Mouse (Mus musculus) kidney, postnatal 4 days (tissue): ENCODE measurements at regions not wholly inside any gene's neighbourhood (a gene's known extent, or its start where the extent isn't known, plus 50 kb on each side); places are given as distances from the start of the nearest gene placed in this dataset.
A peak's percentile ranks its signal among the peaks of the same experiment; 100 is the strongest.

ENCODE experiments used
- DNase-seq, 2 experiments: peaks; one replicate each; pipeline ENCODE4 v3.0.0; 2021; ENCODE audit warnings: mixed read lengths in 2 of 2

DNA sequence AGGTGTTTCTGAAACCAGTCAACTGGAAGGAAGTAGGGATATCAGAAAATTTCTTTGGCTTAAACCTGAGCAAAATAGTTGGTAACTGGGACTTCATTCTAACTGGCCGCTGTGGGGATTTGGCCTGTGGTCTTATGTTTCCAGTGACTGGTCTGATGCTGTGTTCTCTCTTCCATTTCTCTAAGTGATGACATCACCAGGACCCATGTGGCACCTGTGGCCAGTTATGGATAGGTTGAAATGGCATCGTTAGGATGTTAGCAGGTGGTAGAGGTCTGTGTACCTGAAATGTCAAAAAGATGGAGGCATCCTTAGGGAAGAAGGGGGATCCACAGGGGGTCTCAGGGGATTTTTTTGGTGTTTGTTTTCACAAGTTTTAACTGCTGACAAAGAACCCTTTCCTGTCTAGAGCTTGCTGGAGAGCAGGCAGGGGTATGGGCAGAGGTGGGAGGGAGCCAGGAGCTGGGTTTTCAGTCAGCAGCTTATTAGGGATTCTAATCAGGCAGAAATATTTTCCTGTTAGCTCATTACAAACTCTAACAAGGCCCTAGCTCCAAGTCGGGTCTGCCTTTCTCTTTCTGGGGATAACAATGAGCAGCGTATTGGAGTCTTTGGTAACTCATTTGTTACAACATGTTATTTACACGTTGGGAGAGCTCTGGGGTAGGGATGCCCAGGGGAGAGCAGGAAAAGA, 170.2 kb downstream of the Adck1 start:
- DNase-seq = no peak

DNA sequence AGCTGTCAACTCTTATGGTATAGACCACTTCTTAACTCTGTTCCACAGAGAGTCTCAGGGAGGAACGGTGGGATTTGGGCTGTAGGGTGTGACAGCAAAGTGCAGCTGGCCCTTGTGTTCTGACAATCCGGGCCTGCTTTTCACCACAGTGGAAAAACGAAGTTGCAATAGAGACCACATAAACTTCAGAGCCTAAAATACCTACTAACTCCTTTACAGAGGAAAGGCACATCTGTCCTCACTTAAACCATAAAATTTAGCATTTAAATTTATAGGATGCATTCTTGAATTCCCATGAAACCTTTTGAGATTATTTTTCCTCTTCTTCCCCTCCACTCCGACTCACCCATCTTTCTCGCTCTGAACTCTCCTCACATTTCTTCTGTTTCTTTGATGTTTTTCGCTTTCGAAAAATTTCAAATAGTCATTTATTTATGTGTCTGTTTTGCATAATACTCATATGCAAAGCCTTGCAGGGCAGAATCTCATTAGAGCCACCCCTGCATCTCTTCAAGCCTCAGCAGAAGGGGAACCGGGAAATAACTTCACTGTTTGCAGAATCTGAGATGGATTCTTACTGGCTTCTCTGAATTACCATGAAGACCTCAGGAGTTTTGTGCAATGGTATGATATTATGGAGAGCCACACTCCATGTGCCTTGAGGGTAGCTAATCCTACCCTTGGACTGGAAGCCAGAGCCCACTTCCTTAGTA, 172.1 kb downstream of the Adck1 start:
- DNase-seq = no peak

DNA sequence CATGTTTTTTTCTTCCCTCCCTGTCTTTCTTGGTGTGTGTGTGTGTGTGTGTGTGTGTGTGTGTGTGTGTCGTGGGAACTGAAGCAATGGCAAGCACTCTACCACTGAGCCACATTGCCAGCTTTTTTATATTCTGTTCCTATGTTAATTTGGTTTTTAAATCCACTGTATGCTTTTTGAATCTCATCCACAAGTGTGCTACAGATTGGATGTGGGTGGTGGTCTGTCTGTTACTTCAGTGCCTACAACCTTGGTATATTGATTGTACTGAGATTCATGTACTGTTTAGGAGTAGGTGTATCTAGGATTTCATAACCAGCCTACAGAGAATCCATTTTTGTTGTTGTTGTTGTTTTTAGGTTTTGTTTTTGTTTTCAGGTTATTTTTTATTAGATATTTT, 170.8 kb upstream of the Nrxn3 start:
- DNase-seq = no peak

DNA sequence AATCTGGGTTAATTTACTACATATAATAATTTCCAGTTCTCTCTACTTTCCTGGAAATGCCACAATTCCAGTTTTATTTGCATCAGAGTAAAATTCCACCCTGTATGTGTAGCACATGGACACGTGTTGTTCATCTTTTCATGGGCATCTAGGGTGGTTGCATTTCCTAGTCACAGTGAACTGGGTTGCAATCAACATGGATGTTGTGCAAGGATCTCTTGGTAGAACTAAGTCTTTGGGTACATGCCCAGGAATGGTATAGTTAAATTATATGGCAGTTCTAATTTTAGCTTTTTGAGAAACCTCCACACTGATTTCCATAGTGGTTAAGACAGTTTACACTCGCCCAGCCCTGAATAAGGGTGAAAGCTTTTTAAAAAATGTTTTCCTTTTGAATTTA, 167.2 kb upstream of the Nrxn3 start:
- DNase-seq = no peak

DNA sequence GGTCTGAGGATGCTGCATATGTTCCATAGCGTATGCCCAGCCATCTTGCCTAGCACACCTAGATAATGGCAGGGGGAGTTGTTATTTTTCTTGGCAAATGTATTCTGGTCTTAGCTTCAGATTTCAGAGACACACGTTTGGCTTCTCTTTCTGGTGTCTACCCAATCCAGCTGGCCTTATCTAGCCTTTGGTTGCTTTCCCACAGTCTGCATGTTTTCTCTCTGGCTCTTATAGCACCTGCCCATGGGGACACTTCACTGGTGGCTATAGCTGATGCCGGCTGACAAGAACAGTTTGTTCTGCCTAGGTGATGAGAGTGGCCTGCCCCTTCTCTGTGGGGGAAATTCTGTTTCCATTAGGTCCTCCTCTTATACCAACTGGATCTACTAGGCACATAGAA, 164.6 kb upstream of the Nrxn3 start:
- no peak for DNase-seq

DNA sequence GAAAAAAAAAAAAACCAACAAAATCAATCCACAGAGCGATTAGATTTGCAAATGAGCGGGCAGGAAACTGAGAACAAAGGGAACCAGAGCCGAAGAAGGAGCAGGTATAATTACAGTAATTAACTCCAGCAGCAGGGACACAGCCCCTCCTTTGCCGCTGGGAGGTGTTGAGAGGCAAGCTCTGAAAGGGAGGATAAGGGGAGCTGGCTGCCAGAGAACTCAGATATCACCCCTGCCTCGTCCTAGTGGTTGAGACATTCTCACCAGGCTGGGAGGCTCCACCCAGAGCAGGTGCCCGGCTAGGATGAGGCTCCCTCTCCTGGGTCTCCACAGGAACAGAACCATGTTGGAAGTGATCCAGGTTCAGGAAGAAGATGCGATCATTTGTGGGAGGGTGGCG, 142.7 kb upstream of the Nrxn3 start:
- DNase-seq = peak; percentile 3 to 14

DNA sequence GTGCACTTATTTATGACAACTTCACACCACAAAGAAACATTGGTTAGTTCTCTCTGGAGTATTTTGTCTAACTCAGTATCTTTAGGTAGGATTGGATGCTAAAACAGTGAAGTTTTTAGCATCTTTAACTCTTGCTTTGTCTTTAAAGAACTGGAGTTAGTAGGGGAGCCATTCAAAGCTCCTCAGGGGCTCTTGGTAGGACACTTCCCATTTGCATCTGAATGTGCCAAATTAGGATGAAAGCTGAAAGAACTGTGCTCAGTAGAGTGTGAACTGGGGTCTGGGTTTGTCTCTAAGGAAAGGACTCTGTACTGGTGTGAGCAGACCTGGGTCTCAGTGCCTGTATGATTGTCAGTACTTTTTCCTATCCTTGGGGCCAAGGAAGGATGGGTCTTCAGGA, 116.7 kb upstream of the Nrxn3 start:
- DNase-seq = no peak

DNA sequence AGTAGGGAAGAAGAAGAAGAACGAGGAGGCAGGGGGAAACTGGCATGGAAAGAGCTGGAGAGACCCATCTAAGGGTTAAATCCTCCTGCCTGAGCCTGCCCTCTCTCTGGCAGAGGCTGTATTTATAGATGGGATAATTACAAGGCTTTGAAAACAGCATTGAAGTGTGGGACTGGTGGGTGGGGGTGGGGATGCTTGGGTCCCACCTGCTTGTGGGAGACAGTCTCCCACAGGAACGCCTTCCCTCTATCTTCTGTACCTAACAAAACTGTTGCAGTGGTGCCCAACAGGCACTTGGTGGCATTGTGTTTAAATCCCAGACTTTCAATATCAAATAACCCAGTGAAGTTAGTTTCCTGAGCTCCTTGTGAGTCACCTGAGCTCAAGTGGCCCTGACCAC, 102.6 kb upstream of the Nrxn3 start:
- DNase-seq = no peak

DNA sequence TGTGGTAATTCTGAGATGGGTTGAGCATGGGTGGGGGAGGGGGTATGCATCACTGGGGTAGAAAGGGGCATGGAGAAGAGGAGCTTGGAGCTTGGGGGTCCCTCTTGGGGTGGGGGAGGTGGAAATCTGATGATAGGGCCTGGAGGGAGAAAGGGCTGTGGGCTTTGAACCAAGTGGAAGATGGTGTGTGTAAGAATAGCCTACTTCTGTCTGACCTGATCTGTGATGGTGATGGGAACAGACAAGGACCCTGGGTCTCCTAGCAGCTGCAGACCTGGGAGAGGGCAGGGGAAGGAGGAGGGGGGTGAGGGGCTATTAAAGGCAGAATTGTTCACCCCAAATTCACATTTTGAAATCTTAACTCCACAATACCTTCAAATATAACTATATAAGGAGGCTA, 78.4 kb upstream of the Nrxn3 start:
- DNase-seq = no peak

DNA sequence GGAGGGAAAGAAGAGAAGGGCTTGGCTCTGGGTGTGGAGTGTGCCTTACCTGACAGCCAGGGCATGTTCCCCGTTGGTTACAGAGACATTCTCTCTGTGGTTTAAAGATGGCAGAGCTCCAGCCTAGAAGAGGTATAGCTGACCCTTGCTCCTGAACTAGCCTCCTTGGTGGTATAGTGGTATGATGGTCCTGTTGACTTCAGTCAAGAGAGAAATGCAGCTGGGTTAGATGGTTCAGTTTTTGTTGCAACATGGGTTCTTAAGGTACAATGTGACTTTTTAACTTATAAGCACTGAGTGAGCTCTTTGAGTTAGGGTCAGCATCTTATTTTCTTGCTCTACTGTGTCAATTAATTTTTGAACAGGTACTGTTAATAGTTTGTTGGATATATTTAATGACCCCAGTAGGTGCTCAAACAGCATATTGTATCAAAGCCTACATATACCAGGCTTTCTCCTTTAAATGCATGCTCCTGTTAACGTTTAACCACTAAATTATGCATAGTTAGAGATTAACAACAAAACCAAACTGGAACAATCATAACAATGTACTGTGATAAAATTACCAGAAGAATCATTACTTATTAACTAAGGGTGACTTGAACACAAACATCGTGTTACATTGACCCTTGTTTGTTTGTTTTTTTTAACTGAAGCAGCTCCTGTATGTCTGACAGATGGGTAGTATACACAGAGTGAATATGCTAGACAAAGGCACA, 70.5 kb upstream of the Nrxn3 start:
- DNase-seq = no peak
